Mouse (Mus musculus): ENCODE results near the gene Snurf. TPM values are rescaled to one million over a fixed set of nuclear protein-coding genes. Genes with fewer than 3 reads are reported as not detected.

Gene Snurf
- not detected for polyA plus RNA-seq (2017; shearing (Covaris generic))

DNA sequence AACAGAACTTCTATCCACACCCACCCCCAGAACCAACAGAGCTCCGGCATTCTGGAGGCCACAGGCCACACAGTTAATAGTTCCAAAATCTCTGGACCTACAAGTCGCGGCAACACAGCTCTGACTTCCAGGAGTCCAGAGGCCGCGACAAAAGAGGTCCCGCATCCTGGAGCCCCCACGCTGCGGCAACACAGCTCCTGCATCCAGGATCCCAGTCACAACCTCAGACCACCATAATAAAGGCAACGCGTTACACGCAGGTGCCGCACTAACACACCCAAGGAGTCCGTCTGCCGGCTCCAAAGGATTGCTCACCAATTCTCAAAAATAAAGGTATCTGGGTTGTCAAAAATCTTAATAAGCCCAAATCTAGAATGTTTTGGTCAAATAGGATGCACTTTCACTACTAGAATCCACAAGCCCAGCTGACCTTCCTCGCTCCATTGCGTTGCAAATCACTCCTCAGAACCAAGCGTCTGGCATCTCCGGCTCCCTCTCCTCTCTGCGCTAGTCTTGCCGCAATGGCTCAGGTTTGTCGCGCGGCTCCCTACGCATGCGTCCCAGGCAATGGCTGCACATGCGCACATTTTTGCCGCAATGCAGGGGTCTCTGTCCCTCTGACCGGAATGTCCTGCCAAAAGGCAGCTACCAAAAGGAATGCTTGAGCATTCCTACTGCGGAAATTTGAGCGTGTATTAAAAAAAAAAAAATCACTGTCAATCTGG is at the start of gene Snurf, which contains the start of gene Gm38393:
TSS of gene Snurf (minus strand) at position 444 of the 725 bp plus-strand sequence.
TSS of gene Gm38393 (minus strand) at position 459 of the 725 bp plus-strand sequence.

Other genes with a start within 250 kb of the Snurf start
- gene Gm38393, start within 50 bp of the Snurf start, polyA plus RNA-seq (2017; shearing (Covaris generic)), result not detected
- 1.0 TPM for gene Snrpn, start 135.2 kb upstream of the Snurf start, polyA plus RNA-seq (2017; shearing (Covaris generic))